Mouse (Mus musculus) stomach, embryonic 16.5 days (tissue): ENCODE data around the gene Smim15. TPM values are rescaled to one million over a fixed set of nuclear protein-coding genes. Genes with fewer than 3 reads are reported as not detected.

ENCODE experiments used
- ATAC-seq: fragments of 200-750 bp; cut with Nextera tagmentation; 2 replicates; pipeline ENCODE4 v1.8.0; 2017; ENCODE audit warnings: moderate number of reproducible peaks, moderate TSS enrichment; ENCODE audit not compliant: insufficient read depth, low FRiP score
- H3K27ac ChIP-seq: fragments of 300-500 bp; sonication (generic); 2 replicates; pipeline ENCODE4 v1.5.1; 2014; ENCODE audit warnings: low read length
- H3K27me3 ChIP-seq: fragments of 300-500 bp; sonication (generic); 2 replicates; pipeline ENCODE4 v1.6.1; 2014; ENCODE audit warnings: low read length, control low read depth, mixed read lengths; ENCODE audit not compliant: control insufficient read depth, insufficient read depth
- H3K36me3 ChIP-seq: fragments of 300-500 bp; sonication (generic); 2 replicates; pipeline ENCODE4 v1.6.1; 2014; ENCODE audit warnings: low read length; ENCODE audit not compliant: control insufficient read depth, insufficient read depth
- H3K4me1 ChIP-seq: fragments of 300-500 bp; sonication (generic); 2 replicates; pipeline ENCODE4 v1.6.1; 2014; ENCODE audit warnings: low read length, control low read depth, mixed read lengths; ENCODE audit not compliant: control insufficient read depth, insufficient read depth
- H3K4me2 ChIP-seq: fragments of 300-500 bp; sonication (generic); 2 replicates; pipeline ENCODE4 v1.6.1; 2014; ENCODE audit warnings: low read depth, low read length, mixed read lengths
- H3K4me3 ChIP-seq: fragments of 300-500 bp; sonication (generic); replicated peaks from 2 replicates; pipeline ENCODE4 v1.5.1; 2014; ENCODE audit warnings: mild to moderate bottlenecking, low read length
- H3K9ac ChIP-seq: fragments of 300-500 bp; sonication (generic); 2 replicates; pipeline ENCODE4 v1.6.1; 2014; ENCODE audit warnings: low read length
- H3K9me3 ChIP-seq: fragments of 300-500 bp; sonication (generic); replicated peaks from 2 replicates; pipeline ENCODE4 v1.6.1; 2016; ENCODE audit warnings: low read length, control low read depth; ENCODE audit not compliant: control insufficient read depth
- WGBS: fragments of 180-500 bp; shearing (Covaris S2); extraction: QIAGEN DNeasy Blood & Tissue Kit; methylation state at CpG from one replicate; pipeline ENCODE4 v1.1.7; 2014; 5-methylcytosine and 5-hydroxymethylcytosine counted together
- polyA plus RNA-seq: library from polyadenylated mRNA; unstranded; fragments of >200 nt; fragmentation: Nextera tagmentation; extraction: Ambion mirVana; gene quantifications from 2 replicates; pipeline ENCODE4 v1.2.1, GENCODE M21; 2015

Gene Smim15
- polyA plus RNA-seq, 1 experiment from 2014 or later = 64.4 TPM

DNA sequence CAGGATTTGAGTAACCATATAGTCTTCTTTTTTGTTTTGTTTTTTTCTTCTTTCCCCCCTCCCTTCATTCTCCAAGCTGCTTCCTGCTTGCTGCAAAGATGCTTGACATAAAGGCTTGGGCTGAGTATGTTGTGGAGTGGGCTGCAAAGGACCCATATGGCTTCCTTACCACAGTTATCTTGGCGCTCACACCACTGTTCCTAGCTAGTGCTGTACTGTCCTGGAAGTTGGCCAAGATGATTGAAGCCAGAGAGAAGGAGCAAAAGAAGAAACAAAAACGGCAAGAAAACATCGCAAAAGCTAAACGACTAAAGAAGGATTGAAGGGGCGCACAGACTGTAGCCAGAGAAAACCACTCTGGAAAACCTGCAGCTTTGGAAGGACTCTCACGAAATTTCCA lies 3.1 kb downstream of the Smim15 start:
- Histone ChIP-seq H3K9me3 (no peaks in the 10 kb centered on the region), H3K4me1 (peaks cover 18% of the 10 kb centered on the region), H3K9ac (no peak overlapping the region), H3K4me3 (no peak overlapping the region), H3K4me2 (no peak overlapping the region), H3K36me3 (peaks cover 3% of the 10 kb centered on the region; the same call in 1 of the 2 replicates), H3K27me3 (no peaks in the 10 kb centered on the region), H3K27ac (no peak overlapping the region)
- no peak for ATAC-seq
- WGBS = 81% methylated on average over 6 of the region's 6 CpGs

DNA sequence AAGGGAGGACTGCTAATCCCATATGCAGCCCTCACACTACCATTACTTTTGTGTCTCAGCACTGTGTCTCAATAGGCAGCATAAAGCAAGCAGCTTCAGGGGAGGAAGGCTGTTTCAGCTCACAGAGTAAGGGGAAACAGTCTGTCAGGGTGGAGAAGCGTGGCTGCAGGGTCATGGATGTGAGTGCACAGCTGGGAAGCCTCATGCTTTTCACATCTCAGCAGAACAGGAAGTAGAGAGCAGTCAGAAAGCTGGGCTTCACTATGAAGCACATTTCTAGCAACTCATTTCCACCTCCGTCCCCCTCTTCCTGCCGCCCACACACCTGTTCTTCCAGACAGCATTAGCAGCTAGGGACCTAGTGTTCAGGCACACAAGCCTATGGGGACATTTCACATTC lies 12.7 kb downstream of the Smim15 start:
- WGBS = 36% methylated on average over 3 of the region's 3 CpGs
- Histone ChIP-seq H3K9me3 (no peaks in the 10 kb centered on the region), H3K4me2 (no peak overlapping the region), H3K27ac (peak overlapping the region; percentile 45; the same call in 1 of the 2 replicates), H3K4me1 (no peaks in the 10 kb centered on the region), H3K4me3 (no peak overlapping the region), H3K9ac (no peak overlapping the region), H3K27me3 (no peaks in the 10 kb centered on the region), H3K36me3 (no peaks in the 10 kb centered on the region)
- peak; percentile 74; the same call in 1 of the 2 replicates for ATAC-seq

DNA sequence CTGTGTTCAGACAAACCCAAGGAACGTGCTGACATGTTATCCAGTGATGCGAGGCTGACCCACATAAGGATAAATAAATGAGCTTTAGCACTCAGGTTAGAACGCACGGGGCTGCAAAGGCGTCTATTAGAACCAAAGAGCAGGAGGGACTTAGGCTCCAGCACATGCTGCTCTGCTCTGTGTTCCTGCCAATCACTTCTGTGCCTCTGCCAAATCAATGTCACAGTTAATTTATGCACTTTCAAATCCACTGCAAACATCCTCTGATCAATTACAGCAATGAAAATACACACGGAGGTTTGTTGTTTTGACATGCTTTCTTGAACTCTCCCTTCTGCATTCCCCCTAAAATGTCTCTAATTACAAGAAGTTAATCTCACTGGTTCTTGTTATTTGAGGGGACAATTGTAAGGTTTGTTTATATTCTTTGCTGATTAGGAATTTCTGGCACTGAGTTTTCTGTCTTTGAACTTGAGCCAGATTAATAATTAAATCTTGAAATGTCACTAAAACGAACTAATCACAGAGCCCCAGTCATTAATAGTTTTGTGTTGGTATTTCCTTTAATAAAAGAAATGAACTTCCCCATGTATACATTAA lies 16.1 kb downstream of the Smim15 start:
- no peaks in the 10 kb centered on the region for H3K27me3 ChIP-seq
- no peak overlapping the region for H3K9ac ChIP-seq
- H3K4me3 ChIP-seq = no peak overlapping the region
- H3K27ac ChIP-seq = no peak overlapping the region
- H3K36me3 ChIP-seq = no peaks in the 10 kb centered on the region
- no peak for ATAC-seq
- no peak overlapping the region for H3K4me2 ChIP-seq
- H3K4me1 ChIP-seq = no peaks in the 10 kb centered on the region
- WGBS = 45% methylated on average over 7 of the region's 7 CpGs
- H3K9me3 ChIP-seq = no peaks in the 10 kb centered on the region

- no peak overlapping the region for H3K4me3 ChIP-seq
- no peaks in the 10 kb centered on the region for H3K4me1 ChIP-seq
- no peaks in the 10 kb centered on the region for H3K9me3 ChIP-seq
- no peak overlapping the region for H3K9ac ChIP-seq
- ATAC-seq = no peak
- H3K27ac ChIP-seq = no peak overlapping the region
- no peak overlapping the region for H3K4me2 ChIP-seq
- no peaks in the 10 kb centered on the region for H3K36me3 ChIP-seq
- no peaks in the 10 kb centered on the region for H3K27me3 ChIP-seq
- 65% methylated on average over 8 of the region's 8 CpGs for WGBS
These were observed 16.8 kb downstream of the Smim15 start for GRCm38 (mm10) chr13:108060936-108061578.

- H3K9ac ChIP-seq = no peak overlapping the region
- 70% methylated on average over 5 of the region's 5 CpGs for WGBS
- no peak overlapping the region for H3K27ac ChIP-seq
- no peaks in the 10 kb centered on the region for H3K9me3 ChIP-seq
- no peak overlapping the region for H3K4me2 ChIP-seq
- no peaks in the 10 kb centered on the region for H3K27me3 ChIP-seq
- ATAC-seq = no peak
- H3K36me3 ChIP-seq = no peaks in the 10 kb centered on the region
- H3K4me1 ChIP-seq = no peaks in the 10 kb centered on the region
- no peak overlapping the region for H3K4me3 ChIP-seq
These were observed 18.7 kb downstream of the Smim15 start for GRCm38 (mm10) chr13:108062900-108063299.

- Histone ChIP-seq H3K27me3 (no peaks in the 10 kb centered on the region), H3K4me1 (no peaks in the 10 kb centered on the region), H3K27ac (no peak overlapping the region), H3K4me2 (no peak overlapping the region), H3K4me3 (no peak overlapping the region), H3K9ac (no peak overlapping the region), H3K9me3 (no peaks in the 10 kb centered on the region), H3K36me3 (no peaks in the 10 kb centered on the region)
- no peak for ATAC-seq
- 57% methylated on average over 11 of the region's 11 CpGs for WGBS
These were observed 19.3 kb downstream of the Smim15 start for GRCm38 (mm10) chr13:108063374-108064134.

DNA sequence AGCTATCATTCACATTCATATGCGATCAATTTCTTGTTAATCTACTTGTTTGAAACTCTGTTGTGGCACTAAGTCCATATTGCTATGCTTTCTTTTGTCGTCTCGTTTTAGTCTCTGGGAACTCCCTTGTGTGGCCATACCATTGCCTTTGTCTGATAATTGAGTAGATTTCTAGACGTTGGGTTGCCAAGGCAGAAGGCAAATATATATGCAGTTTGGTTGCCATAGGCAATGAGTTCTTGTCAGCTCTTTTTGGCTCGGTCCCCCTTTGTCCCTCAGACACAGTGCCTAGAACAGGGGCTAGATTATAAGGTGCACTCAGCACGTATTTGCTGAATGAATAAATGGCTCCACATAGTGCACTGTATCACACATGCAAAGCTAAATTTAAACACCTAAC lies 20.1 kb downstream of the Smim15 start:
- Histone ChIP-seq H3K27ac (no peak overlapping the region), H3K4me2 (no peak overlapping the region), H3K9me3 (no peaks in the 10 kb centered on the region), H3K36me3 (no peaks in the 10 kb centered on the region), H3K27me3 (no peaks in the 10 kb centered on the region), H3K4me1 (no peaks in the 10 kb centered on the region), H3K4me3 (no peak overlapping the region), H3K9ac (no peak overlapping the region)
- 68% methylated on average over 6 of the region's 6 CpGs for WGBS
- ATAC-seq = no peak

GRCm38 (mm10) chr13:108066021-108066420 lies 21.8 kb downstream of the Smim15 start:
- no peak overlapping the region for H3K4me2 ChIP-seq
- ATAC-seq = no peak
- no peaks in the 10 kb centered on the region for H3K9me3 ChIP-seq
- WGBS = 62% methylated on average over 2 of the region's 2 CpGs
- no peaks in the 10 kb centered on the region for H3K36me3 ChIP-seq
- no peaks in the 10 kb centered on the region for H3K4me1 ChIP-seq
- H3K4me3 ChIP-seq = no peak overlapping the region
- no peak overlapping the region for H3K27ac ChIP-seq
- H3K27me3 ChIP-seq = no peaks in the 10 kb centered on the region
- H3K9ac ChIP-seq = no peak overlapping the region

GRCm38 (mm10) chr13:108069151-108069550 lies 24.9 kb downstream of the Smim15 start:
- Histone ChIP-seq H3K9me3 (no peaks in the 10 kb centered on the region), H3K27ac (no peak overlapping the region), H3K27me3 (no peaks in the 10 kb centered on the region), H3K4me2 (no peak overlapping the region), H3K4me1 (no peaks in the 10 kb centered on the region), H3K36me3 (no peaks in the 10 kb centered on the region), H3K9ac (no peak overlapping the region), H3K4me3 (no peak overlapping the region)
- WGBS = 71% methylated on average over 4 of the region's 4 CpGs
- ATAC-seq = no peak
